Mouse (Mus musculus): ENCODE measurements around the gene Mgat4a. TPM values are rescaled to one million over a fixed set of nuclear protein-coding genes. Genes with fewer than 3 reads are reported as not detected.

Mgat4a gene
- polyA plus RNA-seq, 1 experiment from 2014 or later = 59.1 TPM

DNA sequence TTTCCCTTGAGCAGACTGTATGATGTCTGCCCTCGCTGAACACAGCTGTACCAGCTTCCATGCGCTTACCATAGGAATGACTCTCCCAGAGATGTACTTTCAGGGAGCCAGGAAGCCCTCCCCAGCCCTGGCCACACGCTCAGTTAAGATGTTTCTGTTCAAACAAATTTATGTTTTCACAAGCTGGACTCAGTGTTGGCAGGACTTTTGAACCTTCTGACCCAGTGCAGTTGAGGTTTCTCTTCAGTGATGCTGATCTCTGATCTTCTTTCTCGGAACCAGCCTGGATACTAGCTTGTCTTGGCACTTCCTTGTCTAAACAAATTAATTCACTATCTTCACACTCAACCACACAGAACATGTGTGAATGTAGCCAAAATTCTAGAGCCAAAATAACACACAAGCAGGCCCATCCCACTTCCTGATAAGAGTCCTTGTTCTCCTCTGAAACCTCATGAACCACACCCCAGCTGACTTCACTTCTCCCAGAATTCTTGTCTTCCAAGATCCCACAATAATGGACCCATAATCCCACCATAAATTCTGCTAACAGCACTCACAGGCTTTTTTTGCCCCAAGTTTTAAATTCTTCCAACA is 22.6 kb downstream of the Mgat4a start:
- no peak overlapping the region for H3K4me3 ChIP-seq (ENCODE audit: low read depth, low read length)
- peak overlapping the region; percentile 77 for H3K27ac ChIP-seq (ENCODE audit: low read depth, low read length)
- no peaks in the 10 kb centered on the region for H3K36me3 ChIP-seq (ENCODE audit: control insufficient read depth, insufficient read depth)
- ATAC-seq = no peak; the same call in 1 of the 2 replicates
- no peak for TF ChIP-seq CTCF (IDR thresholded peaks at IDR 0.05; ENCODE audit: low read depth)
- peak overlapping the region; percentile 43 for H3K4me2 ChIP-seq (replicated peaks; ENCODE audit: low read depth)
- H3K9ac ChIP-seq (ENCODE audit: low read depth, low read length) = no peak overlapping the region
- H3K9me3 ChIP-seq (ENCODE audit: control insufficient read depth) = no peaks in the 10 kb centered on the region
- H3K4me1 ChIP-seq (replicated peaks; ENCODE audit: control insufficient read depth, insufficient read depth, low read length) = peaks cover 17% of the 10 kb centered on the region
- WGBS = 21% methylated on average over 4 of the region's 4 CpGs
- H3K27me3 ChIP-seq (replicated peaks; ENCODE audit: control insufficient read depth, insufficient read depth, low read length) = no peaks in the 10 kb centered on the region

DNA sequence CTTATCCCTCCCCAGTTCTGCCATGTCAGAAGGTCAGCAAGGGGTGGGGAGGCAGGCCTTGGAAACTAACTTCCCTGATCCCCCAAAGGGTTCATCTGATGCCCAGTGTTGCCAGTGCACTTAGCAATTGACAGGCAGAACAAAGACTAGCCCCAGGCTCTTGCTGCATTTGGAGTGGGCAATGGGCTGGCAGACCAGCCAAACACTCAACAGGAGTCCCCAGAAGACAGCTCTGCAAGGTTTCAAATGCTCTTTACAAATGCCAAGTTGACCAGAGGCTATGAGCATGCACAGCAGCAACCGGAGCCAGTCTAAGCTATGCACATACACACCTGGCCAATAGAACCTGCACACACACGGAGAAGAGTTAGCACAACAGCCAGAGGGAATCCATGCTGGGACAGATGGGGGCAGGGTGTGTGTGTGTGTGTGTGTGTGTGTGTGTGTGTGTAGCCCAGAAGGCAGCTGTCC is 27.8 kb downstream of the Mgat4a start:
- TF ChIP-seq CTCF (IDR thresholded peaks at IDR 0.05; ENCODE audit: low read depth) = no peak
- Histone ChIP-seq H3K4me3 (ENCODE audit: low read depth, low read length) (no peak overlapping the region), H3K27me3 (replicated peaks; ENCODE audit: control insufficient read depth, insufficient read depth, low read length) (no peaks in the 10 kb centered on the region), H3K4me2 (replicated peaks; ENCODE audit: low read depth) (0 out of 2 replicates have a peak overlapping the region, but pooled peaks have one; percentile 4), H3K4me1 (replicated peaks; ENCODE audit: control insufficient read depth, insufficient read depth, low read length) (peaks cover 21% of the 10 kb centered on the region), H3K9ac (ENCODE audit: low read depth, low read length) (no peak overlapping the region), H3K9me3 (ENCODE audit: control insufficient read depth) (no peaks in the 10 kb centered on the region), H3K27ac (ENCODE audit: low read depth, low read length) (peak overlapping the region; percentile 54), H3K36me3 (ENCODE audit: control insufficient read depth, insufficient read depth) (peaks cover 9% of the 10 kb centered on the region)
- 53% methylated on average over 2 of the region's 2 CpGs for WGBS
- ATAC-seq = no peak

DNA sequence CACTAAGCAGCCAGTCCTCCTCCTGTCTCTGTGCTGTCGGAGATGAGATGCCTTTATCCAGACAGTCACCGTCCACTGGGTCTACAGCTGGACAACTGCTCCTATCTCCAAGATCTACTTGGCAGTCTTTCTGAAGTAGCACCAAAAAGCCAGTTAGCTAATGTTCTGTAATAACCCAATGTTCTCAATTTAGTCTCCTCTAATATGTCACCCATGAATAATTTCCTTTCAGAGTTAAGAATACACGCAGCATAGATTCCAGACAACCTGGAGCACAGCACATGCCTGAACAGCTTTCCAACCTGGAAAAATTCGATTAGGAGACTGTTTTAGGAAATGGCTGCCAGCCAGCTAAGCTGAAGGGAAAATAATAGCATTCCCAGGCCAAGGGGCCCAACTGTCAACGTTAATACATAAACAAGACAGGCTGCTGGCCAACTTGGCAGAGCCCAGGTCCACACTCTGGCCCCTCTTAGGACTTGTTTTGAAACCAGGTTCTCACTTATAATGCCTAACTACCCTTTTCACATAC is 28.6 kb downstream of the Mgat4a start:
- Histone ChIP-seq H3K27ac (ENCODE audit: low read depth, low read length) (peak overlapping the region; percentile 54), H3K4me3 (ENCODE audit: low read depth, low read length) (no peak overlapping the region), H3K36me3 (ENCODE audit: control insufficient read depth, insufficient read depth) (peaks cover 9% of the 10 kb centered on the region), H3K9ac (ENCODE audit: low read depth, low read length) (peak overlapping the region; percentile 31; the same call in 1 of the 2 replicates), H3K4me2 (replicated peaks; ENCODE audit: low read depth) (no peak overlapping the region), H3K9me3 (ENCODE audit: control insufficient read depth) (no peaks in the 10 kb centered on the region), H3K4me1 (replicated peaks; ENCODE audit: control insufficient read depth, insufficient read depth, low read length) (peaks cover 20% of the 10 kb centered on the region), H3K27me3 (replicated peaks; ENCODE audit: control insufficient read depth, insufficient read depth, low read length) (no peaks in the 10 kb centered on the region)
- no peak for TF ChIP-seq CTCF (IDR thresholded peaks at IDR 0.05; ENCODE audit: low read depth)
- 30% methylated on average over 5 of the region's 5 CpGs for WGBS
- no peak for ATAC-seq

DNA sequence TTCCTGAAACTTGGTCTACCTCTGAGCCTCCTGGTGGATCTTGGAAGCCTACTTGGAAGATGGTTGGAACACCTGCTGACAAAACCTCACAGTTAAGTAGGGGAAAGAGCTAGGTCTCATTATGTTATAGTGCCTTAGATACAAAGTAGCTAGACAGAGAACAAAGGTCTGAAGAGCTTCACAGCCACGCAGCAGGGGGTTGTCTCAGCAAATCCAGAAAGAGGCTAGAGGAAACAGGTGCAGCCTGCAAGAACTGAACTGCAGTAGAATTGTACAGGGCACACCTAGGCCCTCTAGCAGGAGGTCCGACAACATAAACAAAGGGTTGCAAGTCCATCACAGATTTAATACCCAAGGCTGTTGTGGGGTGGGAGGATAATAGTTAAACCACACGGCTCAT is 30.6 kb downstream of the Mgat4a start:
- no peak overlapping the region for H3K4me3 ChIP-seq (ENCODE audit: low read depth, low read length)
- ATAC-seq = peak; percentile 85
- H3K27me3 ChIP-seq (replicated peaks; ENCODE audit: control insufficient read depth, insufficient read depth, low read length) = no peaks in the 10 kb centered on the region
- H3K36me3 ChIP-seq (ENCODE audit: control insufficient read depth, insufficient read depth) = peaks cover 9% of the 10 kb centered on the region
- peaks cover 14% of the 10 kb centered on the region for H3K4me1 ChIP-seq (replicated peaks; ENCODE audit: control insufficient read depth, insufficient read depth, low read length)
- peak overlapping the region; percentile 68 for H3K27ac ChIP-seq (ENCODE audit: low read depth, low read length)
- no peak overlapping the region for H3K9ac ChIP-seq (ENCODE audit: low read depth, low read length)
- no peaks in the 10 kb centered on the region for H3K9me3 ChIP-seq (ENCODE audit: control insufficient read depth)
- WGBS = 39% methylated on average over 3 of the region's 3 CpGs
- no peak for TF ChIP-seq CTCF (IDR thresholded peaks at IDR 0.05; ENCODE audit: low read depth)
- H3K4me2 ChIP-seq (replicated peaks; ENCODE audit: low read depth) = no peak overlapping the region

DNA sequence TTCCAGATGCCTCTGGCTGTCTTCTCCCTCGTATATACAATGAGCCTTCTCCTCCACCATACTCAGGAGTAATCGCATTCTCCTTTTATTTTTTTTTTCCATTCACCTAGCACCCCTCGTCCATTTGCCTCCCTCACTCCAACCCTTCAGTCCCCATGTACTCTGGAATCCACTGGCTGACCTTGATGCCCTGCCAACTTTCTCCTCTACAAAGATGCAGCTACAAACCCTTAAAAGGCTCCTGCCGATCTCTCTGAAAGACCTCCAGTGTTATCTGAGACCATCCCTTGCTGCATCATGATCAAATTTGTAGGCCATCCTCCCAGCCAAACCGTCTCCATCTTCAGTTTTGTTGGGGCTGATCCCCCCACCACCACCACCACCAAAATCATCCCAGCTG is 31.4 kb downstream of the Mgat4a start:
- peaks cover 19% of the 10 kb centered on the region for H3K4me1 ChIP-seq (replicated peaks; ENCODE audit: control insufficient read depth, insufficient read depth, low read length)
- H3K9me3 ChIP-seq (ENCODE audit: control insufficient read depth) = no peaks in the 10 kb centered on the region
- WGBS = 82% methylated on average over 5 of the region's 5 CpGs
- peaks cover 9% of the 10 kb centered on the region for H3K36me3 ChIP-seq (ENCODE audit: control insufficient read depth, insufficient read depth)
- H3K27ac ChIP-seq (ENCODE audit: low read depth, low read length) = peak overlapping the region; percentile 68; the same call in 1 of the 2 replicates
- no peak for TF ChIP-seq CTCF (IDR thresholded peaks at IDR 0.05; ENCODE audit: low read depth)
- no peaks in the 10 kb centered on the region for H3K27me3 ChIP-seq (replicated peaks; ENCODE audit: control insufficient read depth, insufficient read depth, low read length)
- H3K9ac ChIP-seq (ENCODE audit: low read depth, low read length) = no peak overlapping the region
- no peak overlapping the region for H3K4me3 ChIP-seq (ENCODE audit: low read depth, low read length)
- no peak for ATAC-seq
- no peak overlapping the region for H3K4me2 ChIP-seq (replicated peaks; ENCODE audit: low read depth)

DNA sequence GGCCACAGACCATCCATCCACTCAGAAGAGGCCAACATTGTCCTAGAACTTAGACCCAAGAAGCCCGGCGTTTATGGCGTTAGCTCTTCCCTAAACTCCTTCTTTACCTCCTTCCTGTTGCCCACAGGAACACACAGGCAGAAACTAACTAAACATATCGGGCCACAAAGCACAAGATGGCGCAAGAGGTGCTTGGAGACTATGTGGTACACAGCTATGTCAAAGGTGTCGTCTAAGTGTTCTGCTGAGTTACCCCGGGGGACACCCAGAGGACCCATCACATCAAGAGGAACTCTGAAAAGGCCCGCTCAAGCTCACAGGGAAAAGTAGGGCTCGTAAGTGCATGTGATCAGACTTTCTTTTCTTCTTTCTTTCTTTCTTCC is 35.5 kb downstream of the Mgat4a start:
- Histone ChIP-seq H3K4me2 (replicated peaks; ENCODE audit: low read depth) (no peak overlapping the region), H3K9me3 (ENCODE audit: control insufficient read depth) (no peaks in the 10 kb centered on the region), H3K27ac (ENCODE audit: low read depth, low read length) (peak overlapping the region; percentile 50), H3K4me1 (replicated peaks; ENCODE audit: control insufficient read depth, insufficient read depth, low read length) (peaks cover 10% of the 10 kb centered on the region), H3K4me3 (ENCODE audit: low read depth, low read length) (no peak overlapping the region), H3K27me3 (replicated peaks; ENCODE audit: control insufficient read depth, insufficient read depth, low read length) (no peaks in the 10 kb centered on the region), H3K36me3 (ENCODE audit: control insufficient read depth, insufficient read depth) (peaks cover 9% of the 10 kb centered on the region), H3K9ac (ENCODE audit: low read depth, low read length) (no peak overlapping the region)
- WGBS = 66% methylated on average over 9 of the region's 9 CpGs
- ATAC-seq = no peak
- TF ChIP-seq CTCF (IDR thresholded peaks at IDR 0.05; ENCODE audit: low read depth) = peak; percentile 44

Measured in intestine, postnatal 0 days (tissue).